Mouse (Mus musculus) liver, embryonic 14.5 days (tissue): ENCODE measurements around the gene Gm21969. TPM values are rescaled to one million over a fixed set of nuclear protein-coding genes. Genes with fewer than 3 reads are reported as not detected.

Experiments
- ATAC-seq: fragments of 200-750 bp; cut with Nextera tagmentation; 2 replicates; pipeline ENCODE4 v1.8.0; 2017; ENCODE audit warnings: moderate number of reproducible peaks, mild to moderate bottlenecking, moderate library complexity; ENCODE audit not compliant: insufficient read depth
- DNase-seq, 3 experiments: peaks; one replicate each; pipeline ENCODE4 v3.0.0-alpha.2; 2012 to 2013; ENCODE audit warnings: low read depth in 3 of 3, low spot score in 3 of 3
- H3K27ac ChIP-seq: fragments of 300-500 bp; sonication (generic); 2 replicates; pipeline ENCODE4 v1.5.1; 2014; ENCODE audit warnings: moderate library complexity, mild to moderate bottlenecking, control low read depth, inconsistent platforms
- H3K27me3 ChIP-seq: fragments of 300-500 bp; sonication (generic); 2 replicates; pipeline ENCODE4 v1.6.1; 2014; ENCODE audit warnings: mild to moderate bottlenecking, low read length, moderate library complexity; ENCODE audit not compliant: control insufficient read depth, insufficient read depth
- H3K36me3 ChIP-seq: fragments of 300-500 bp; sonication (generic); replicated peaks from 2 replicates; pipeline ENCODE4 v1.6.1; 2014; ENCODE audit warnings: low read depth; ENCODE audit not compliant: control insufficient read depth, insufficient read depth
- H3K4me1 ChIP-seq, 2 experiments: fragments of 200-500 bp in 1 of 2; fragments of 300-500 bp in 1 of 2; sonication (generic) in 1 of 2; replicated peaks; 2 replicates each; pipeline ENCODE4 v1.6.1; 2012 to 2014; ENCODE audit warnings: antibody characterized with exemption in 1 of 2, inconsistent platforms in 1 of 2, low read length in 1 of 2; ENCODE audit not compliant: control insufficient read depth in 2 of 2, insufficient read depth in 2 of 2
- H3K4me2 ChIP-seq: fragments of 300-500 bp; sonication (generic); 2 replicates; pipeline ENCODE4 v1.6.1; 2014; ENCODE audit warnings: low read depth, mild to moderate bottlenecking, control low read depth, moderate library complexity
- H3K4me3 ChIP-seq, 2 experiments: fragments of 200-500 bp in 1 of 2; fragments of 300-500 bp in 1 of 2; sonication (generic) in 1 of 2; 2 replicates each; pipeline ENCODE4 v1.5.1; 2012 to 2014; ENCODE audit warnings: low read depth in 2 of 2, low read length in 2 of 2, mild to moderate bottlenecking in 2 of 2, control low read depth in 1 of 2, inconsistent platforms in 1 of 2, moderate library complexity in 1 of 2; ENCODE audit not compliant: insufficient read depth in 1 of 2
- H3K9ac ChIP-seq: fragments of 300-500 bp; sonication (generic); replicated peaks from 2 replicates; pipeline ENCODE4 v1.6.1; 2014; ENCODE audit warnings: mild to moderate bottlenecking, control low read depth, moderate library complexity
- H3K9me3 ChIP-seq: fragments of 300-500 bp; sonication (generic); 2 replicates; pipeline ENCODE4 v1.6.1; 2016; ENCODE audit warnings: low read length, mixed read lengths; ENCODE audit not compliant: control insufficient read depth
- CTCF ChIP-seq: IDR thresholded peaks from 2 replicates; pipeline ENCODE4 v1.5.1; 2016; ENCODE audit warnings: antibody characterized with exemption, low read depth, control low read depth
- EP300 ChIP-seq: IDR thresholded peaks from 2 replicates; pipeline ENCODE4 v1.6.1; 2016; ENCODE audit warnings: antibody characterized with exemption, low read depth
- WGBS: fragments of 180-500 bp; shearing (Covaris S2); extraction: QIAGEN DNeasy Blood & Tissue Kit; methylation state at CpG from one replicate; pipeline ENCODE4 v1.1.7; 2014; ENCODE audit not compliant: insufficient replicate concordance; 5-methylcytosine and 5-hydroxymethylcytosine counted together
- polyA plus RNA-seq, 2 experiments: library from polyadenylated mRNA; depleted of rRNA in 1 of 2; stranded (reverse) in 1 of 2; unstranded in 1 of 2; fragments of >200 nt; fragmentation: Nextera tagmentation in 1 of 2; extraction: Ambion mirVana in 1 of 2; gene quantifications; 2 replicates each; pipeline versions ENCODE4 v1.2.1 to v1.2.3; 2012 to 2014

The Gm21969 gene
- polyA plus RNA-seq, 2 experiments: not detected

DNA sequence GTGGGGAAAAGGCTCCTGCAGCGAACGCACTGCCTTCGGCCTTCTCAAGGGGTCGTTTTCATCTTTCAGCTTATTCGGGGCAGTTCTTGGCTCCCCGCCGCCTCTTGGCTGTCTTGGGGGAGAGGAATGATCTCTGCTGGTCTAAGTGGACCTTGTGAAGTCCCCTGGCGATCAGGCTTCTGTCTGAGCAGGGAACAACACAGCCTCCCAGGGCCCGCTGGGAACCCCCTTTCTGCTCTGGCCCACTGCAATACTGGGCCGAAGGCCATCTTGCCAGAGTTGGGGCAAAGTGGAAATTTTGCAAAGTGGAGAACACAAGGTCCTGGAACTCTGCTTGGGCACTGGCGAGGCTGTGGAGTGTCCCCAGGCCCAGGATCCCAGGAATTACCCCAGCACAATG is 18.3 kb upstream of the Gm21969 start:
- no peaks in the 10 kb centered on the region for H3K9me3 ChIP-seq
- no peak overlapping the region for H3K4me3 ChIP-seq
- ATAC-seq (no peak), DNase-seq (no peak)
- WGBS: 61% methylated on average over 11 of the region's 11 CpGs
- no peak overlapping the region for H3K27ac ChIP-seq
- no peak overlapping the region for H3K4me2 ChIP-seq
- TF ChIP-seq EP300 (no peak), CTCF (no peak)
- H3K27me3 ChIP-seq: no peaks in the 10 kb centered on the region
- peaks cover 0 to 26% of the 10 kb centered on the region in 2 experiments; a peak in 2 of 4 replicates for H3K4me1 ChIP-seq
- no peak overlapping the region for H3K9ac ChIP-seq
- H3K36me3 ChIP-seq: no peaks in the 10 kb centered on the region

GRCm38 (mm10) chr4:139585713-139586112 is 17.3 kb upstream of the Gm21969 start:
- TF ChIP-seq EP300 (no peak), CTCF (no peak)
- H3K4me3 ChIP-seq: no peak overlapping the region
- no peaks in the 10 kb centered on the region for H3K36me3 ChIP-seq
- no peak overlapping the region for H3K4me2 ChIP-seq
- 64% methylated on average over 7 of the region's 7 CpGs for WGBS
- ATAC-seq: no peak; the same call in 1 of the 2 replicates
- H3K27me3 ChIP-seq: no peaks in the 10 kb centered on the region
- peak in 1 of 3 experiments; percentile 37 for DNase-seq
- no peak overlapping the region for H3K9ac ChIP-seq
- H3K9me3 ChIP-seq: no peaks in the 10 kb centered on the region
- no peak overlapping the region for H3K27ac ChIP-seq
- H3K4me1 ChIP-seq: peaks cover 0 to 26% of the 10 kb centered on the region in 2 experiments; a peak in 2 of 4 replicates

DNA sequence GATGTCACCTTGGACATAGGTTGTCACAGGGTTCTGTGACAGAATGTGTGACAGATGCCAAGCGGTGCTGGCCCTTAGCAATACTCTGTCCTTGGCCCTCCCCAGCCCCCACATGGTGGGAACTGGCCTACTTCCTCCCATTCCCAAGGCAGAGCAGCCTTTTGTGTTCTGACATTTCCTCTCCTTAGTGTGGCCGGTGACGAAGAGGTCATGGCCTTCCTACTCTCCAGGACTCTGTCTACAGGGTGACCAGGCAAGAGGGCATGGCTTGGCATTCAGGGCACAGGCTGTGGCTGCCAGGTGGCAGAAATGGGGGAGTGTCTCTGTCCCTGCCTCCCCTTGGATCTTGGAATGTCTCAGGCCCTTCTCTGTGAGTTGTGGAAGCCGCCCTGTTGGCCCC is 15.6 kb upstream of the Gm21969 start:
- no peak overlapping the region for H3K4me3 ChIP-seq
- no peak for ATAC-seq
- no peak overlapping the region for H3K27ac ChIP-seq
- H3K27me3 ChIP-seq: no peaks in the 10 kb centered on the region
- H3K4me1 ChIP-seq: peaks cover 0 to 15% of the 10 kb centered on the region in 2 experiments; a peak in 2 of 4 replicates
- TF ChIP-seq EP300 (no peak), CTCF (no peak)
- H3K4me2 ChIP-seq: no peak overlapping the region
- no peaks in the 10 kb centered on the region for H3K36me3 ChIP-seq
- H3K9ac ChIP-seq: no peak overlapping the region
- WGBS: 62% methylated on average over 4 of the region's 4 CpGs
- no peaks in the 10 kb centered on the region for H3K9me3 ChIP-seq
- DNase-seq: no peak

- H3K9me3 ChIP-seq: no peaks in the 10 kb centered on the region
- H3K4me3 ChIP-seq: no peak overlapping the region
- DNase-seq (no peak), ATAC-seq (no peak)
- H3K27ac ChIP-seq: no peak overlapping the region
- no peaks in the 10 kb centered on the region for H3K36me3 ChIP-seq
- WGBS: 72% methylated on average over 4 of the region's 4 CpGs
- H3K9ac ChIP-seq: no peak overlapping the region
- no peak overlapping the region for H3K4me2 ChIP-seq
- TF ChIP-seq EP300 (no peak), CTCF (no peak)
- peaks cover 0 to 15% of the 10 kb centered on the region in 2 experiments; a peak in 2 of 4 replicates for H3K4me1 ChIP-seq
- no peaks in the 10 kb centered on the region for H3K27me3 ChIP-seq
These were observed 15.2 kb upstream of the Gm21969 start for GRCm38 (mm10) chr4:139587773-139588172.

GRCm38 (mm10) chr4:139589351-139590027 is 13.5 kb upstream of the Gm21969 start:
- H3K36me3 ChIP-seq: no peaks in the 10 kb centered on the region
- DNase-seq: no peak
- no peaks in the 10 kb centered on the region for H3K9me3 ChIP-seq
- no peaks in the 10 kb centered on the region for H3K27me3 ChIP-seq
- H3K4me3 ChIP-seq: no peak overlapping the region
- no peak for ATAC-seq
- peaks cover 0 to 15% of the 10 kb centered on the region in 2 experiments; a peak in 2 of 4 replicates for H3K4me1 ChIP-seq
- 64% methylated on average over 5 of the region's 5 CpGs for WGBS
- no peak for TF ChIP-seq CTCF
- no peak overlapping the region for H3K9ac ChIP-seq
- no peak overlapping the region for H3K27ac ChIP-seq
- H3K4me2 ChIP-seq: no peak overlapping the region
